Mouse (Mus musculus) E14TG2a.4 (cell line): Measurements from ENCODE around the gene C8a.

ENCODE experiments used
- H3K27me3 ChIP-seq: 2 replicates; pipeline ENCODE4 v1.6.1; 2014; ENCODE audit warnings: low read length, control low read depth; ENCODE audit not compliant: insufficient read depth
- H3K36me3 ChIP-seq: 2 replicates; pipeline ENCODE4 v1.6.1; 2014; ENCODE audit warnings: low read length, control low read depth; ENCODE audit not compliant: insufficient read depth
- H3K4me1 ChIP-seq: replicated peaks from 2 replicates; pipeline ENCODE4 v1.6.1; 2014; ENCODE audit warnings: low read depth, low read length, control low read depth
- H3K4me3 ChIP-seq: replicated peaks from 2 replicates; pipeline ENCODE4 v1.5.1; 2014; ENCODE audit warnings: mild to moderate bottlenecking, low read length
- H3K9me3 ChIP-seq: 2 replicates; pipeline ENCODE4 v1.6.1; 2014; ENCODE audit warnings: low read length, control low read depth
- CTCF ChIP-seq: conservative IDR thresholded peaks from 2 replicates; pipeline ENCODE4 v1.5.1; 2014; ENCODE audit warnings: low read length
- NANOG ChIP-seq: IDR thresholded peaks from 2 replicates; pipeline ENCODE4 v1.6.1; 2014; ENCODE audit warnings: borderline replicate concordance, low read length, mixed read lengths
- POU5F1 ChIP-seq: IDR thresholded peaks from 2 replicates; pipeline ENCODE4 v1.6.1; 2014; ENCODE audit warnings: low read length, borderline replicate concordance

Gene C8a

DNA sequence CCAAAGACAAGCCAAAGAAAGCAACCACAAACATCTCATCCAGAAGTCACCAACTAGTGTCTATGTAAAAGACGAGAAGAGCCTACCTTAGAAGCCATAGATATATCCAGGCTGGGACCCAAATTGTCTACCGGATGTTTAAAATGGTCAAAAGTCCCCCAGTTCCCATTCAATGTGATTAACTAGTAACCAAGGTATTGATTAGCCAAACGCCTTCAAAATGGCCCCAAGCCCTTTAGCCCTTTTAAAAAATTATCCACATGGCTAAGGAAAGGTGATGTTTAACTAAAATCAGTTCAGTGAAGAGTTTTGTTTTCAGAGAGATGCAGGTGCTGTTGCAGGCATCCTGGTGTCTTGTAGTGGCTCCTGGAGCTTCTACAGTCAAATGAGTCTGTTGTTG is at the start of gene C8a:
Gene C8a, minus strand, starts transcription at position 76 of the 400 bp plus-strand sequence.
- Histone ChIP-seq H3K36me3 (no peaks in the 10 kb centered on the region), H3K27me3 (no peaks in the 10 kb centered on the region), H3K9me3 (no peaks in the 10 kb centered on the region), H3K4me3 (no peak within 1 kb of the TSS), H3K4me1 (no peaks in the 10 kb centered on the region)
- TF ChIP-seq POU5F1: no peak
- no peak for TF ChIP-seq NANOG
- TF ChIP-seq CTCF: no peak

DNA sequence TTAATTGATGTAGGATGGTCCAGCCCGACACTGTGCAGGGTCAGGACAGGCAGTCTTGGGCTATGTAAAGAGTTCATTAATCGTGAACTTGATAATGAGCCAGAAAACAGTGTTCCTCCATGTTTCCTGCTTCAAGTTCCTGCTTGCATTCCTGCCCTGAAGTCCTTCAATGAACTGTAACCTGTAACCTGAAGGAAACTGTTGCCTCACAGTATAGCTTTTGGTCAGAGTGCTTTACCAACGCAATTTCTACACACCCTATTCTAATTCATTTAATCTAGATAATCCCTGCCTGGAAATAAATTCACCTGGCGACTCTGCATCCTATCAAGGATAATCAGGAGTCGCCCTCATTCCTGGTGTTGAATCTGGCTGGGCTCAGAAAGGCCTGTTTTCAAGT is 49.2 kb upstream of the C8a start:
- no peaks in the 10 kb centered on the region for H3K4me1 ChIP-seq
- no peaks in the 10 kb centered on the region for H3K36me3 ChIP-seq
- TF ChIP-seq POU5F1 (no peak), NANOG (no peak), CTCF (no peak)
- no peaks in the 10 kb centered on the region for H3K27me3 ChIP-seq
- peaks cover 8% of the 10 kb centered on the region for H3K9me3 ChIP-seq
- no peak overlapping the region for H3K4me3 ChIP-seq

DNA sequence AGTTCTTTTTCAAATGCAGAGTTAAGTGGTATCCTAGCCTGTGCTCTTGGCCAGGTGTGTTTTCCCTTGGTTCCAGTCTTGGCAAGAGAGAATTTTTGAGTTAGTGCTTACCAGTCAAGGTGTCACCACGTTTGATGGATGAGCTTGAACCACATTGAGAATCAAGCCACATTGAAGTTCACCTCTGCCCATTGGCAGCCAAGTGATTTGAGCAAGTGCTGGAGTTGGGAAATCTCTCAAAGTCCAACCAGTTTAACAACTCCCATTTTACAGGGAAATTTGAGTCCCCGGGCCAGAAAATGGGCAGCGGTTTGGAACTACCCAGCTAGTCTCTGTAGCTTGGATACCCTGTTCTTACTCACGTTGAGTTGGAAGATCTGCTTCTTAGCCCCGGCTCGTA is 41.8 kb upstream of the C8a start:
- H3K9me3 ChIP-seq: no peaks in the 10 kb centered on the region
- H3K27me3 ChIP-seq: peaks cover 22% of the 10 kb centered on the region
- peaks cover 12% of the 10 kb centered on the region for H3K4me1 ChIP-seq
- TF ChIP-seq POU5F1 (no peak), CTCF (no peak), NANOG (no peak)
- H3K36me3 ChIP-seq: no peaks in the 10 kb centered on the region
- no peak overlapping the region for H3K4me3 ChIP-seq

DNA sequence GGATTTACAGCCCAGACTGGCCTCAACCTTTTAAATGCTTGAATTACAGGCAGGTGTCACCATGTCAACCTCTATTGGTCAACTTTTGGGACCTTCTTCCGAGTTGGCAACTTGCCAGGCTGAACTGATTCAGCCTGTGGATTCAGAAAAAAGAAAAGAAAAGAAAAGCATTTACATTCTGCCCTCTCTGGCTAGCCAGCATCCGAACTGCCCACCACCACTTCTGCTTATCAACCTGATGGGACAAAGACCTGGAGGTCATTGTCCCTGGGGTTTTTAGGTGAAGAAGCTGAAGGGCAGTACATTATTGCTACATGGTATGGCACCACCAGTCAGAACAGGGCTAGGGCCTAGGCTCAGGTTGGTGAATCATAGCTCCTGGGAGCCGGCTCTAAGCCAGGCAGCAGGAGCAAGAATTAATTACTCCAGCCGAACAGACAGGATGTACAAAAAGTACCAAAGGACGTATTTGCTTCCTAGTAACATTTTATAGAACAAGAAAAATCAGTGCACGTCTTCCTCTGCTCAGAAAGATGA is 38.6 kb upstream of the C8a start:
- Histone ChIP-seq H3K4me3 (no peak overlapping the region), H3K9me3 (no peaks in the 10 kb centered on the region), H3K36me3 (no peaks in the 10 kb centered on the region), H3K4me1 (peaks cover 13% of the 10 kb centered on the region), H3K27me3 (peaks cover 22% of the 10 kb centered on the region)
- no peak for TF ChIP-seq POU5F1
- TF ChIP-seq CTCF: no peak
- no peak for TF ChIP-seq NANOG

DNA sequence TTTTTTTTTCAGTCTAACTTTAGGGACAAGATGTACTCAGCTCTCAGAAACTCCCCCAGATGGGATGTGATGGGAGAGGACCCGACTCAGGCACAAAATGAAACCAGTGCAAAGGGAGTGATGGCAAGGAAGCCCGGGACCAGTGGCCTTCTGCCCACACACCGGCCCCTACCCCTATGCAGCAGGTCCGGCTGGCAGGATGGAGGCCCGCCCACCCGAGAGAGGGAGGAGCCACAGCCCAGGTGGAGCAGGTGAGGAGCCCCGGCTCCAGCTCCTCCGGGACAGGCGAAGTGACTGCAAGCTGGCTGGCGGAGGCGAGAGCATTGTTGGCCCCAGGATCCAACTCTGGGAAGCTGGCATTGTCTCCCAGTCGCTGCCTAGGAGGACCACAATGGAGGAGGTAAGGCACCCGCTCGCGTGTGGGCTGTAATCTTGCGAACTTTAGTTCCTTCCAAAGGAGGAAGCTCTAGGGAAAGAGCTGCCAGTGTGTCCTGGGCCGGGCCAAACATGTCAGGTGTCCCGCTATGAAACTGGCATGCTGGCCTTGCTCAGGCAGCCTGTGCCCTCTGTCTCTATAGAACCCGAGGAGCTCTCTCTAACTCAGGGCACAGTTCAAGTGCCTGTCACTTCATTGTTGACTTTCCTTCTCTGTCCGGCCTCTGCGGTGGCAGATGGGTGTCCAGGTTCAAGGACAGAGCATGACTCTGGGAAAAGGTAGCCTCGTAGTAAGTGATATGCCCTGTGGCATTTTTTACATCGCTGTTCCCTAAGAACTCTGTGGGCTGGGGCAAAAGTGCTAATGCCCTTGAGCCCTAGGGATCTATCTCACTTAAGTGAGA is 37.3 kb upstream of the C8a start, which contains the start of gene Fyb2:
Gene Fyb2, plus strand, starts transcription at position 166 of the 839 bp plus-strand sequence.
- Histone ChIP-seq H3K9me3 (no peaks in the 10 kb centered on the region), H3K4me3 (peak within 1 kb of the TSS; percentile 69), H3K4me1 (peaks cover 13% of the 10 kb centered on the region), H3K27me3 (peaks cover 22% of the 10 kb centered on the region), H3K36me3 (no peaks in the 10 kb centered on the region)
- no peak for TF ChIP-seq NANOG
- no peak for TF ChIP-seq POU5F1
- no peak for TF ChIP-seq CTCF

DNA sequence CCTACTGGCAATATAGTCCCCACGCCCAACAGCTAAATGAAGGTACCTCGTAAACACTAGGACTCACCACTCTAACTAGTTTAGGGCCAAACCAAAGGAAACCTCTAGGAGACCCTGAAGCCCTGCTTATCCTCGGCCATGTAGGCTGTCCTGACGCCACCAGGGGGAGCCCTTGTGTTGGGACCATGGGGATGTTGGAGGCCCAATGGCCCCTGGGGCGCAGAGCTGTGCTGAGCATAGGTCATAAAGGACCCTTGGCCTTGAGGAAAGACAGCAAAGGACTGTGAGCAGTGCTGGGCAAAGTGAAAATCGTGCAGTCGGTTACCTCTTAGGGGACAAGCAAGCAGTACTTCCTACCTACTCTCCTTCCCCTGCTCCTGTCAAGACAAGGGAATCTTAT is 35.5 kb upstream of the C8a start:
- H3K27me3 ChIP-seq: peaks cover 22% of the 10 kb centered on the region
- TF ChIP-seq CTCF (peak; percentile 94), POU5F1 (no peak), NANOG (no peak)
- no peak overlapping the region for H3K4me3 ChIP-seq
- 0 out of 2 replicates have a peak, but pooled peaks cover 3% of the 10 kb centered on the region for H3K9me3 ChIP-seq
- H3K36me3 ChIP-seq: no peaks in the 10 kb centered on the region
- H3K4me1 ChIP-seq: peaks cover 13% of the 10 kb centered on the region

DNA sequence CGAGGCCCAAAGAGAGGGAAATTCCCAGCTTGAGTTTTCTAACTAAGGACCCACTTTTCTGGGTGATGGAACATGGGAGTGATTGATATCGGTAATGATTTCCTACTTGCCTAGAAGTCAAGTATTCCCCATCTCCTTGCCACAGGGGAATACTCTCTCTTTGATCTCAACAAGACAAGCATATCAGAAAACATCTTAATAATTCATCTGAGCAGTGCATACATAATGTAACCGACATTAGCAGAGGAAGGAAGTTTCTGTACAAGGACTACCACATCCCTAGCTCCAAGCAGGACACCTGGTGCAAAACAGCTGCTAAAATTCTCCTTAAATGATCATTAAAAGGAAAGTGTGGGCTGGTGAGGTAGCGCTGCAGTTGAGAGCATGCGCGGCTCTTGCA is 28.9 kb upstream of the C8a start:
- no peaks in the 10 kb centered on the region for H3K36me3 ChIP-seq

DNA sequence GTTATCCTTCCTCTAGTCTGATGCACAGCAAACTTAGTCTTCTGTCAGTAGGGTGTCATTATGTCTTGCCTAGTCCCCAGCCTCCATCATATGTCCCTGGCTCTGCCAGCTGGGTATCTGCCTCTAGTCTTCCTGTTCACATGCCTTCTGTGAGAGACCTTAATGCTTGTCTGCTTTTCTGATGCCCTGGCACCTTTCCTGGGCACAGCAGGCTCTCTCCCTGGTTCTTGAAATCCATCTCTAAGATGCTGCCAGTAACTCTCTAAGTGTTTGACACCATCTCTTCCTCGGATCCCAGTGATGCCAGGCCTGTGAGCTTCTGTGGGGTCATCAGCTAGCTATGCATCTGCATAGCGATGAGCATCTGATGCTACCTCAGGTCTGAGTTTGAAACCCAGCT is 26.6 kb upstream of the C8a start:
- Histone ChIP-seq H3K4me1 (no peaks in the 10 kb centered on the region), H3K36me3 (no peaks in the 10 kb centered on the region), H3K27me3 (no peaks in the 10 kb centered on the region), H3K4me3 (no peak overlapping the region), H3K9me3 (0 out of 2 replicates have a peak, but pooled peaks cover 5% of the 10 kb centered on the region)
- TF ChIP-seq POU5F1: no peak

More for the DNA sequence above, 28.9 kb upstream of the C8a start:
- no peak for TF ChIP-seq NANOG
- TF ChIP-seq CTCF: no peak
- no peak for TF ChIP-seq POU5F1
- Histone ChIP-seq H3K27me3 (no peaks in the 10 kb centered on the region), H3K4me1 (no peaks in the 10 kb centered on the region), H3K4me3 (no peak overlapping the region), H3K9me3 (0 out of 2 replicates have a peak, but pooled peaks cover 5% of the 10 kb centered on the region)
